Mouse (Mus musculus): ENCODE measurements around the gene Tmem110. TPM values are rescaled to one million over a fixed set of nuclear protein-coding genes. Genes with fewer than 3 reads are reported as not detected.

Gene Tmem110
- polyA plus RNA-seq, 1 experiment from 2014 or later: 26.4 TPM

- WGBS: 76% methylated on average over 8 of the region's 8 CpGs
- Histone ChIP-seq H3K9ac (ENCODE audit: low read length) (no peak overlapping the region), H3K27ac (ENCODE audit: low read length) (no peak overlapping the region), H3K4me1 (ENCODE audit: control insufficient read depth, insufficient read depth, low read length) (no peaks in the 10 kb centered on the region), H3K4me3 (replicated peaks; ENCODE audit: low read length) (no peak overlapping the region), H3K27me3 (ENCODE audit: control insufficient read depth, insufficient read depth, low read length) (no peaks in the 10 kb centered on the region), H3K9me3 (replicated peaks; ENCODE audit: control insufficient read depth, low read length) (no peaks in the 10 kb centered on the region), H3K36me3 (ENCODE audit: control insufficient read depth, insufficient read depth, low read length) (no peaks in the 10 kb centered on the region), H3K4me2 (ENCODE audit: low read depth, low read length) (no peak overlapping the region)
- ATAC-seq (ENCODE audit: insufficient read depth, low FRiP score): no peak
These were observed 78.9 kb downstream of the Tmem110 start for GRCm38 (mm10) chr14:30904307-30904706.

- no peaks in the 10 kb centered on the region for H3K27me3 ChIP-seq (ENCODE audit: control insufficient read depth, insufficient read depth, low read length)
- 84% methylated on average over 6 of the region's 6 CpGs for WGBS
- ATAC-seq (ENCODE audit: insufficient read depth, low FRiP score): no peak
These were observed 80.6 kb downstream of the Tmem110 start for GRCm38 (mm10) chr14:30906001-30906400.

GRCm38 (mm10) chr14:30907814-30908265, 82.5 kb downstream of the Tmem110 start:
- ATAC-seq (ENCODE audit: insufficient read depth, low FRiP score): peak; percentile 83

More at GRCm38 (mm10) chr14:30906001-30906400, 80.6 kb downstream of the Tmem110 start:
- no peak overlapping the region for H3K4me3 ChIP-seq (replicated peaks; ENCODE audit: low read length)
- H3K36me3 ChIP-seq (ENCODE audit: control insufficient read depth, insufficient read depth, low read length): no peaks in the 10 kb centered on the region
- H3K9ac ChIP-seq (ENCODE audit: low read length): no peak overlapping the region
- no peak overlapping the region for H3K27ac ChIP-seq (ENCODE audit: low read length)
- no peaks in the 10 kb centered on the region for H3K9me3 ChIP-seq (replicated peaks; ENCODE audit: control insufficient read depth, low read length)
- no peaks in the 10 kb centered on the region for H3K4me1 ChIP-seq (ENCODE audit: control insufficient read depth, insufficient read depth, low read length)
- no peak overlapping the region for H3K4me2 ChIP-seq (ENCODE audit: low read depth, low read length)

DNA sequence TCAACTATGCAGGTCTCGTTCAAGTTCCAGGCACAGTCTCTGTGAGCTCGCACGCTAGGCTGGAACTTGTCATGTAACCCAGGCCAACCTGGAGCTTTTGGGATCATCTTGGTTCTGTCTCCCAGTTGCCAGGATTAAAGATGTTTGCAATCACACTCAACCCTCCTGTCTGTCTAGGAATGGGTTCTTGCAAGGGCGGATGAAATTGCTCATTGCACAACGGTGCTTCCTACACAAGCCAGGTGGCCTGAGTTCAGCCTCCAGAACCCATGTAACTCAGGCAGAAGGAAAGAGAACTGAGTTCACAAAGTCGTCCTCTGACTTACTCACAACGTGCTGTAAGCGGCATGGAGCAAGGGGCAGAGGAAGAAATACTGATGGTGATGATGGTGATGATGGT, 85.8 kb downstream of the Tmem110 start:
- no peak for ATAC-seq (ENCODE audit: insufficient read depth, low FRiP score)
- WGBS: 88% methylated on average over 8 of the region's 8 CpGs
- no peaks in the 10 kb centered on the region for H3K9me3 ChIP-seq (replicated peaks; ENCODE audit: control insufficient read depth, low read length)
- no peak overlapping the region for H3K4me2 ChIP-seq (ENCODE audit: low read depth, low read length)
- H3K27ac ChIP-seq (ENCODE audit: low read length): no peak overlapping the region
- H3K4me1 ChIP-seq (ENCODE audit: control insufficient read depth, insufficient read depth, low read length): no peaks in the 10 kb centered on the region
- no peak overlapping the region for H3K9ac ChIP-seq (ENCODE audit: low read length)
- H3K36me3 ChIP-seq (ENCODE audit: control insufficient read depth, insufficient read depth, low read length): no peaks in the 10 kb centered on the region
- no peaks in the 10 kb centered on the region for H3K27me3 ChIP-seq (ENCODE audit: control insufficient read depth, insufficient read depth, low read length)
- H3K4me3 ChIP-seq (replicated peaks; ENCODE audit: low read length): no peak overlapping the region

More at GRCm38 (mm10) chr14:30907814-30908265, 82.5 kb downstream of the Tmem110 start:
- no peaks in the 10 kb centered on the region for H3K36me3 ChIP-seq (ENCODE audit: control insufficient read depth, insufficient read depth, low read length)
- no peak overlapping the region for H3K4me3 ChIP-seq (replicated peaks; ENCODE audit: low read length)
- no peaks in the 10 kb centered on the region for H3K27me3 ChIP-seq (ENCODE audit: control insufficient read depth, insufficient read depth, low read length)
- H3K9me3 ChIP-seq (replicated peaks; ENCODE audit: control insufficient read depth, low read length): no peaks in the 10 kb centered on the region
- H3K4me1 ChIP-seq (ENCODE audit: control insufficient read depth, insufficient read depth, low read length): no peaks in the 10 kb centered on the region
- peak overlapping the region; percentile 68 for H3K27ac ChIP-seq (ENCODE audit: low read length)
- no peak overlapping the region for H3K9ac ChIP-seq (ENCODE audit: low read length)
- no peak overlapping the region for H3K4me2 ChIP-seq (ENCODE audit: low read depth, low read length)
- WGBS: 35% methylated on average over 3 of the region's 3 CpGs

DNA sequence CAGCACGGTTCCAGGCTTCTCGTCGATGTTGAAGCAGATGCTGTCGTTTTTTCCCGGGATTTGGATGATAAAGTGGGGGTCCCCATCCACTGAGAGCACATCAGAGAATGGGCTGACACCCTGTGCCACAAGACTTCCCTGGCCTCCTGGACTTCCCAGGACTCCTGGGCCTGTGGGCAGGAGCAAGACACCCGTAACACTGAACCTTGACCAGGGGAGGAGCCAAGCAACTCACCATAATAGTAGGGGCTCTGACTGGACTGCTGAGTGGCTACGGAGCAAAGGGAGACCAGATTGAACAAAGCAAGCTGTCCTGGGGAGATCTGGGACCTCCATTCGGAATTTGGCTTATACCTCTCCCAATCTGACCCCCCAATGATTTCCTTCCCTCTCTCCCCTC, 87.3 kb downstream of the Tmem110 start:
- no peak overlapping the region for H3K4me3 ChIP-seq (replicated peaks; ENCODE audit: low read length)
- H3K4me2 ChIP-seq (ENCODE audit: low read depth, low read length): no peak overlapping the region
- H3K9ac ChIP-seq (ENCODE audit: low read length): no peak overlapping the region
- no peaks in the 10 kb centered on the region for H3K4me1 ChIP-seq (ENCODE audit: control insufficient read depth, insufficient read depth, low read length)
- no peak for ATAC-seq (ENCODE audit: insufficient read depth, low FRiP score)
- H3K27me3 ChIP-seq (ENCODE audit: control insufficient read depth, insufficient read depth, low read length): no peaks in the 10 kb centered on the region
- no peaks in the 10 kb centered on the region for H3K9me3 ChIP-seq (replicated peaks; ENCODE audit: control insufficient read depth, low read length)
- H3K27ac ChIP-seq (ENCODE audit: low read length): no peak overlapping the region
- 70% methylated on average over 8 of the region's 8 CpGs for WGBS
- H3K36me3 ChIP-seq (ENCODE audit: control insufficient read depth, insufficient read depth, low read length): no peaks in the 10 kb centered on the region

DNA sequence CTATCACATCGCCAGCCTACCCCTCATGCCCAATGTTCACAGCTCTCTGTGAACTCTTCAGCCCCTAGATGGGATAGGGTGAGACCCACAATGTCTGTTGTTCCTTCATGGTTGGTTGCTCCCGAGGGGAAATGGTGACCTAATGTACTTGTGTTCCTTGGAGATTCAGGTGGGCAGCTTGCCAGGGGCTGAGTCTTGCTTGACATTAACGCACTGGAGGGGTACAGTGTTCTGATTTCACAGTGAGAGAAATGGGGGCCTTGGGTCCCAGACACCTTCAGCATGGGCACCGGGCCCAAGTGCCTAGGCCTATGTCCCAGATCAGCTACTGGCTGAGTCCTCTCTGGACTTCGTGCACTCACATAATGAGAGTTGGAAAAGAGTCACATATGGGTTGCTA, 88.0 kb downstream of the Tmem110 start:
- Histone ChIP-seq H3K9ac (ENCODE audit: low read length) (no peak overlapping the region), H3K36me3 (ENCODE audit: control insufficient read depth, insufficient read depth, low read length) (no peaks in the 10 kb centered on the region), H3K27ac (ENCODE audit: low read length) (no peak overlapping the region), H3K27me3 (ENCODE audit: control insufficient read depth, insufficient read depth, low read length) (no peaks in the 10 kb centered on the region), H3K4me2 (ENCODE audit: low read depth, low read length) (no peak overlapping the region), H3K4me1 (ENCODE audit: control insufficient read depth, insufficient read depth, low read length) (no peaks in the 10 kb centered on the region), H3K4me3 (replicated peaks; ENCODE audit: low read length) (no peak overlapping the region), H3K9me3 (replicated peaks; ENCODE audit: control insufficient read depth, low read length) (no peaks in the 10 kb centered on the region)
- WGBS: 79% methylated on average over 5 of the region's 5 CpGs
- ATAC-seq (ENCODE audit: insufficient read depth, low FRiP score): no peak

- Histone ChIP-seq H3K9ac (ENCODE audit: low read length) (no peak overlapping the region), H3K27ac (ENCODE audit: low read length) (peak overlapping the region; percentile 48), H3K4me1 (ENCODE audit: control insufficient read depth, insufficient read depth, low read length) (no peaks in the 10 kb centered on the region), H3K4me2 (ENCODE audit: low read depth, low read length) (no peak overlapping the region), H3K9me3 (replicated peaks; ENCODE audit: control insufficient read depth, low read length) (no peaks in the 10 kb centered on the region), H3K4me3 (replicated peaks; ENCODE audit: low read length) (no peak overlapping the region), H3K27me3 (ENCODE audit: control insufficient read depth, insufficient read depth, low read length) (no peaks in the 10 kb centered on the region), H3K36me3 (ENCODE audit: control insufficient read depth, insufficient read depth, low read length) (no peaks in the 10 kb centered on the region)
- ATAC-seq (ENCODE audit: insufficient read depth, low FRiP score): peak; percentile 21; the same call in 1 of the 2 replicates
- WGBS: 69% methylated on average over 1 of the region's 1 CpGs
These were observed 91.1 kb downstream of the Tmem110 start for GRCm38 (mm10) chr14:30916516-30916915.

- Histone ChIP-seq H3K4me2 (ENCODE audit: low read depth, low read length) (no peak overlapping the region), H3K4me3 (replicated peaks; ENCODE audit: low read length) (no peak overlapping the region), H3K9ac (ENCODE audit: low read length) (no peak overlapping the region), H3K27me3 (ENCODE audit: control insufficient read depth, insufficient read depth, low read length) (no peaks in the 10 kb centered on the region), H3K36me3 (ENCODE audit: control insufficient read depth, insufficient read depth, low read length) (no peaks in the 10 kb centered on the region), H3K27ac (ENCODE audit: low read length) (no peak overlapping the region), H3K4me1 (ENCODE audit: control insufficient read depth, insufficient read depth, low read length) (no peaks in the 10 kb centered on the region; the same call in 1 of the 2 replicates), H3K9me3 (replicated peaks; ENCODE audit: control insufficient read depth, low read length) (no peaks in the 10 kb centered on the region)
- no peak for ATAC-seq (ENCODE audit: insufficient read depth, low FRiP score)
- 54% methylated on average over 8 of the region's 8 CpGs for WGBS
These were observed 96.8 kb downstream of the Tmem110 start for GRCm38 (mm10) chr14:30922053-30922670.

GRCm38 (mm10) chr14:30923375-30924105, 98.2 kb downstream of the Tmem110 start, which contains the start of gene Itih3:
Gene Itih3 (minus strand): TSS chr14:30923760.
- no peak within 1 kb of the TSS for H3K9ac ChIP-seq (ENCODE audit: low read length)
- WGBS: 54% methylated on average over 6 of the region's 6 CpGs
- H3K36me3 ChIP-seq (ENCODE audit: control insufficient read depth, insufficient read depth, low read length): no peaks in the 10 kb centered on the region
- H3K4me1 ChIP-seq (ENCODE audit: control insufficient read depth, insufficient read depth, low read length): no peaks in the 10 kb centered on the region; the same call in 1 of the 2 replicates
- no peaks in the 10 kb centered on the region for H3K9me3 ChIP-seq (replicated peaks; ENCODE audit: control insufficient read depth, low read length)
- no peak within 1 kb of the TSS for H3K4me2 ChIP-seq (ENCODE audit: low read depth, low read length)
- H3K27me3 ChIP-seq (ENCODE audit: control insufficient read depth, insufficient read depth, low read length): no peaks in the 10 kb centered on the region
- no peak within 1 kb of the TSS for H3K27ac ChIP-seq (ENCODE audit: low read length)
- no peak within 1 kb of the TSS for H3K4me3 ChIP-seq (replicated peaks; ENCODE audit: low read length)
- no peak for ATAC-seq (ENCODE audit: insufficient read depth, low FRiP score)
